Mouse (Mus musculus) MEL (cell line): ENCODE data around the gene Tpt1.

Experiments used
- CTCF ChIP-seq, 3 experiments: IDR thresholded peaks in 2 of 3; conservative IDR thresholded peaks in 1 of 3; 2 replicates each; pipeline ENCODE4 v1.5.1; 2011 to 2012; ENCODE audit warnings: low read length in 3 of 3, low read depth in 2 of 3, mild to moderate bottlenecking in 2 of 3, improper control_type of control experiment in 1 of 3, inconsistent platforms in 1 of 3, mixed read lengths in 1 of 3, moderate library complexity in 1 of 3; ENCODE audit not compliant: control insufficient read depth in 1 of 3, insufficient read depth in 1 of 3, poor library complexity in 1 of 3, severe bottlenecking in 1 of 3
- GABPA ChIP-seq: IDR thresholded peaks from 2 replicates; pipeline ENCODE4 v1.6.1; 2012; ENCODE audit warnings: low read depth, mild to moderate bottlenecking, inconsistent platforms, low read length, improper control_type of control experiment, moderate library complexity
- GATA1 ChIP-seq: IDR thresholded peaks from 2 replicates; pipeline ENCODE4 v1.6.1; 2011; ENCODE audit warnings: low read depth, low read length, improper control_type of control experiment
- HCFC1 ChIP-seq: IDR thresholded peaks from 2 replicates; pipeline ENCODE4 v1.6.1; 2012; ENCODE audit warnings: low read depth, mild to moderate bottlenecking, inconsistent platforms, low read length, improper control_type of control experiment, moderate library complexity
- MAFK ChIP-seq: IDR thresholded peaks from 2 replicates; pipeline ENCODE4 v1.6.1; 2011; ENCODE audit warnings: low read depth, mild to moderate bottlenecking, low read length, improper control_type of control experiment, borderline replicate concordance
- MAX ChIP-seq: IDR thresholded peaks from 2 replicates; pipeline ENCODE4 v1.6.1; 2011; ENCODE audit warnings: low read length, improper control_type of control experiment
- MXI1 ChIP-seq: IDR thresholded peaks from 2 replicates; pipeline ENCODE4 v1.6.1; 2011; ENCODE audit warnings: mild to moderate bottlenecking, low read depth, low read length, improper control_type of control experiment
- POLR2A ChIP-seq, 2 experiments: IDR thresholded peaks; 2 replicates each; pipeline ENCODE4 v1.6.1; 2011 to 2012; ENCODE audit warnings: low read length in 2 of 2, mild to moderate bottlenecking in 2 of 2, control low read depth in 1 of 2, improper control_type of control experiment in 1 of 2, low read depth in 1 of 2, moderate library complexity in 1 of 2; ENCODE audit not compliant: control insufficient read depth in 1 of 2, insufficient read depth in 1 of 2, poor library complexity in 1 of 2
- SMC3 ChIP-seq: IDR thresholded peaks from 2 replicates; pipeline ENCODE4 v1.6.1; 2011; ENCODE audit warnings: low read depth, low read length, improper control_type of control experiment
- TCF12 ChIP-seq: IDR thresholded peaks from 2 replicates; pipeline ENCODE4 v1.6.1; 2014; ENCODE audit warnings: low read depth, mild to moderate bottlenecking, inconsistent platforms, low read length, improper control_type of control experiment, moderate library complexity
- ZC3H11A ChIP-seq: IDR thresholded peaks from 2 replicates; pipeline ENCODE4 v1.6.1; 2012; ENCODE audit warnings: low read depth, mild to moderate bottlenecking, inconsistent platforms, low read length, improper control_type of control experiment
- ZKSCAN1 ChIP-seq: IDR thresholded peaks from 2 replicates; pipeline ENCODE4 v1.6.1; 2012; ENCODE audit warnings: low read depth, mild to moderate bottlenecking, inconsistent platforms, low read length, improper control_type of control experiment, moderate library complexity

DNA sequence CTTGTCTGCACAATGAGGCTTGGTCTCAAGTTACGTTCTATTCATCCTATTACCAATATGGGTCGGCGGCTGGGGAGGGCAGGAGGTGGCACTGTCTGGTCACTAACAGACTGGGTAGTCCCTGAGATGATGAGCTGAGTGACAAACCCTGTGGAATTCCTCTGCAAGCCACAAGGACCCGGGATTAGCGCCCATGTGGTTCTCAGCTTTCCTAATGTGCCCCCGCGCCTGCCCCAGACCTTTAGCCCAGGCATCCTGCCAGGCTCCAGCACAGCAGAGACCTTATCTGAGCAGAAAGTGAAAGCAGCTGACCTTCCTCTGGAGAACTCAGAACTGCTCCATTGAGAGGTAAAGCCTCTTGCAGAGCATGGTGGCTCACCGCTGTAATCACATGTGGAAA lies 37.1 kb upstream of the Tpt1 start:
- peak; percentile 67 for TF ChIP-seq GATA1
- 0 out of 2 replicates have a peak, but pooled peaks have one; percentile 39 for TF ChIP-seq MXI1
- TF ChIP-seq POLR2A (IDR thresholded peaks at IDR 0.05; ENCODE audit: control insufficient read depth in 1 of 2, insufficient read depth in 1 of 2, low read depth in 1 of 2, low read length in 2 of 2, poor library complexity in 1 of 2): no peak
- TF ChIP-seq SMC3: no peak
- no peak for TF ChIP-seq HCFC1
- no peak for TF ChIP-seq ZC3H11A
- peak; percentile 46; the same call in 1 of the 2 replicates for TF ChIP-seq MAX
- no peak for TF ChIP-seq GABPA
- no peak for TF ChIP-seq ZKSCAN1
- no peak for TF ChIP-seq CTCF (IDR thresholded peaks at IDR 0.05 in 2 of 3, conservative IDR thresholded peaks at IDR 0.05 in 1 of 3; ENCODE audit: control insufficient read depth in 1 of 3, insufficient read depth in 1 of 3, low read depth in 2 of 3, low read length in 3 of 3, poor library complexity in 1 of 3, severe bottlenecking in 1 of 3)
- no peak for TF ChIP-seq MAFK
- TF ChIP-seq TCF12: 0 out of 2 replicates have a peak, but pooled peaks have one; percentile 31
